Mouse (Mus musculus) brain, embryonic 14.5 days (tissue): ENCODE data around the gene Gm3594.
"Not testable (repeated sequence)": the region's sequence is repeated elsewhere in the genome, so short reads cannot be mapped to it uniquely, and the experiment has no call there.

ENCODE experiments used
- CTCF ChIP-seq: fragments of 200-500 bp; IDR thresholded peaks from 2 replicates; pipeline ENCODE4 v1.5.1; 2012; ENCODE audit warnings: inconsistent platforms, mild to moderate bottlenecking, moderate library complexity, borderline replicate concordance; ENCODE audit not compliant: insufficient read depth, insufficient read length; ENCODE audit errors: extremely low read depth
- POLR2A ChIP-seq: fragments of 200-500 bp; IDR thresholded peaks from 2 replicates; pipeline ENCODE4 v1.6.1; 2012; ENCODE audit warnings: mild to moderate bottlenecking, inconsistent platforms, borderline replicate concordance; ENCODE audit not compliant: poor library complexity, insufficient read depth, insufficient read length, severe bottlenecking; ENCODE audit errors: extremely low read depth

DNA sequence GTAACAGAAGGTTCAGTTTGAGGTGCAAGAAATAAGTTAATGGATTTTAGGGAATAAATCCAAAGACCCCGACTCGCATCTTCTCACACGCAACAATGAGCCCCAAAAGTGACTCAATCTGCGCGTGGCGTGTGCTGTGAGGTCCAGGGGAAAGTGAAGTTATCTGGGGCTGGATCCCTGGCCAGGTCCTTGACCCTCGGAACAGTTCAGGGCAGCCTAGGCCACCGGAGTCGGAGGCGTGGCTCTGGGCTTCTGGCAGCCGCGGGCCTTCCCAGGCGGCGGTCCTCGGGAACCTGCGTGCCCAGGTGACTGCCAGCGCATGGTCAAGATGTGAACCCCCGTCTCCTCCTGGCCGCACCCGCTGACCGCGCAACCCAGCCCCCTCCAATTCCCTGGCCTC lies 18.1 kb downstream of the Gm3594 start:
- TF ChIP-seq CTCF, POLR2A: not testable (repeated sequence)
